Mouse (Mus musculus) heart, embryonic 15.5 days (tissue): Measurements from ENCODE around the gene Tex44. TPM values are rescaled to one million over a fixed set of nuclear protein-coding genes. Genes with fewer than 3 reads are reported as not detected.
A peak's percentile ranks its signal among the peaks of the same experiment; 100 is the strongest.

Experiments used
- ATAC-seq: fragments of 200-750 bp; cut with Nextera tagmentation; replicated peaks from 2 replicates; pipeline ENCODE4 v1.8.0; 2017; ENCODE audit warnings: low read depth, moderate TSS enrichment; ENCODE audit not compliant: insufficient number of reproducible peaks, insufficient read depth, low FRiP score
- H3K27ac ChIP-seq: fragments of 300-500 bp; sonication (generic); 2 replicates; pipeline ENCODE4 v1.5.1; 2015; ENCODE audit warnings: mild to moderate bottlenecking, inconsistent platforms
- H3K27me3 ChIP-seq: fragments of 300-500 bp; sonication (generic); 2 replicates; pipeline ENCODE4 v1.6.1; 2015; ENCODE audit warnings: inconsistent platforms
- H3K36me3 ChIP-seq: fragments of 300-500 bp; sonication (generic); 2 replicates; pipeline ENCODE4 v1.6.1; 2015; ENCODE audit warnings: mild to moderate bottlenecking, inconsistent platforms
- H3K4me1 ChIP-seq: fragments of 300-500 bp; sonication (generic); replicated peaks from 2 replicates; pipeline ENCODE4 v1.6.1; 2015; ENCODE audit warnings: inconsistent platforms
- H3K4me2 ChIP-seq: fragments of 300-500 bp; sonication (generic); 2 replicates; pipeline ENCODE4 v1.6.1; 2015; ENCODE audit warnings: inconsistent platforms, mild to moderate bottlenecking, moderate library complexity
- H3K4me3 ChIP-seq: fragments of 300-500 bp; sonication (generic); 2 replicates; pipeline ENCODE4 v1.5.1; 2015; ENCODE audit warnings: mild to moderate bottlenecking, inconsistent platforms
- H3K9ac ChIP-seq: fragments of 300-500 bp; sonication (generic); 2 replicates; pipeline ENCODE4 v1.6.1; 2015; ENCODE audit warnings: mild to moderate bottlenecking, inconsistent platforms
- H3K9me3 ChIP-seq: fragments of 300-500 bp; sonication (generic); replicated peaks from 2 replicates; pipeline ENCODE4 v1.6.1; 2016; ENCODE audit warnings: inconsistent platforms
- WGBS: fragments of 180-500 bp; shearing (Covaris S2); methylation state at CpG from one replicate; pipeline ENCODE4 v1.1.7; 2015; ENCODE audit warnings: mixed read lengths; 5-methylcytosine and 5-hydroxymethylcytosine counted together
- polyA plus RNA-seq: library from polyadenylated mRNA; unstranded; fragments of >200 nt; fragmentation: Nextera tagmentation; extraction: Ambion mirVana; gene quantifications from 2 replicates; pipeline ENCODE4 v1.2.1, GENCODE M21; 2015

Gene Tex44
- polyA plus RNA-seq, 1 experiment from 2014 or later, result not detected

GRCm38 (mm10) chr1:86423879-86424278, 2.2 kb upstream of the Tex44 start:
- no peaks in the 10 kb centered on the region for H3K9me3 ChIP-seq
- H3K27ac ChIP-seq, result no peak overlapping the region
- no peak overlapping the region for H3K4me2 ChIP-seq
- no peak overlapping the region for H3K9ac ChIP-seq
- H3K27me3 ChIP-seq, result no peaks in the 10 kb centered on the region
- 59% methylated on average over 5 of the region's 5 CpGs for WGBS
- no peaks in the 10 kb centered on the region for H3K36me3 ChIP-seq
- H3K4me3 ChIP-seq, result no peak overlapping the region
- ATAC-seq, result no peak
- H3K4me1 ChIP-seq, result peaks cover 9% of the 10 kb centered on the region

- no peak overlapping the region for H3K4me2 ChIP-seq
- H3K36me3 ChIP-seq, result no peaks in the 10 kb centered on the region
- peaks cover 9% of the 10 kb centered on the region for H3K4me1 ChIP-seq
- H3K27me3 ChIP-seq, result no peaks in the 10 kb centered on the region
- H3K9ac ChIP-seq, result no peak overlapping the region
- no peaks in the 10 kb centered on the region for H3K9me3 ChIP-seq
- no peak for ATAC-seq
- no peak overlapping the region for H3K27ac ChIP-seq
- 79% methylated on average over 1 of the region's 1 CpGs for whole genome bisulfite sequencing
- H3K4me3 ChIP-seq, result no peak overlapping the region
Measured at GRCm38 (mm10) chr1:86424336-86424735, 1.8 kb upstream of the Tex44 start.

GRCm38 (mm10) chr1:86424835-86425547, 1.1 kb upstream of the Tex44 start:
- Histone ChIP-seq H3K27ac (no peak overlapping the region), H3K4me2 (no peak overlapping the region), H3K4me3 (no peak overlapping the region), H3K36me3 (no peaks in the 10 kb centered on the region), H3K4me1 (peaks cover 9% of the 10 kb centered on the region), H3K27me3 (no peaks in the 10 kb centered on the region), H3K9me3 (no peaks in the 10 kb centered on the region), H3K9ac (no peak overlapping the region)
- ATAC-seq, result no peak
- WGBS, result 24% methylated on average over 11 of the region's 11 CpGs

- no peaks in the 10 kb centered on the region for H3K9me3 ChIP-seq
- H3K27ac ChIP-seq, result no peak overlapping the region
- ATAC-seq, result no peak
- H3K4me3 ChIP-seq, result no peak overlapping the region
- no peaks in the 10 kb centered on the region for H3K27me3 ChIP-seq
- WGBS, result 46% methylated on average over 2 of the region's 2 CpGs
- H3K9ac ChIP-seq, result no peak overlapping the region
- H3K36me3 ChIP-seq, result no peaks in the 10 kb centered on the region
- H3K4me2 ChIP-seq, result no peak overlapping the region
- peaks cover 14% of the 10 kb centered on the region for H3K4me1 ChIP-seq
Measured at GRCm38 (mm10) chr1:86430056-86430455, 3.9 kb downstream of the Tex44 start.

- no peak for ATAC-seq
- H3K27me3 ChIP-seq, result no peaks in the 10 kb centered on the region
- no peak overlapping the region for H3K4me3 ChIP-seq
- H3K9me3 ChIP-seq, result no peaks in the 10 kb centered on the region
- H3K4me1 ChIP-seq, result peaks cover 40% of the 10 kb centered on the region
- WGBS, result 58% methylated on average over 4 of the region's 4 CpGs
- no peak overlapping the region for H3K9ac ChIP-seq
- no peak overlapping the region for H3K4me2 ChIP-seq
- peak overlapping the region; percentile 99; the same call in 1 of the 2 replicates for H3K27ac ChIP-seq
- H3K36me3 ChIP-seq, result no peaks in the 10 kb centered on the region
Measured at GRCm38 (mm10) chr1:86432778-86433177, 6.6 kb downstream of the Tex44 start.

GRCm38 (mm10) chr1:86433359-86433758, 7.2 kb downstream of the Tex44 start:
- no peak overlapping the region for H3K4me2 ChIP-seq
- 79% methylated on average over 7 of the region's 7 CpGs for WGBS
- ATAC-seq, result no peak
- H3K27ac ChIP-seq, result peak overlapping the region; percentile 99; the same call in 1 of the 2 replicates
- no peaks in the 10 kb centered on the region for H3K9me3 ChIP-seq
- no peaks in the 10 kb centered on the region for H3K27me3 ChIP-seq
- peaks cover 45% of the 10 kb centered on the region for H3K4me1 ChIP-seq
- H3K36me3 ChIP-seq, result no peaks in the 10 kb centered on the region
- H3K4me3 ChIP-seq, result no peak overlapping the region
- no peak overlapping the region for H3K9ac ChIP-seq

GRCm38 (mm10) chr1:86434001-86434400, 7.9 kb downstream of the Tex44 start:
- 1% methylated on average over 10 of the region's 12 CpGs for WGBS
- no peaks in the 10 kb centered on the region for H3K27me3 ChIP-seq
- H3K4me3 ChIP-seq, result peak overlapping the region; percentile 52
- H3K36me3 ChIP-seq, result no peaks in the 10 kb centered on the region
- peak overlapping the region; percentile 99 for H3K27ac ChIP-seq
- H3K4me1 ChIP-seq, result peaks cover 51% of the 10 kb centered on the region
- H3K9ac ChIP-seq, result peak overlapping the region; percentile 51
- peak; percentile 57 for ATAC-seq
- no peaks in the 10 kb centered on the region for H3K9me3 ChIP-seq
- H3K4me2 ChIP-seq, result peak overlapping the region; percentile 85

- H3K27ac ChIP-seq, result peak overlapping the region; percentile 99
- no peaks in the 10 kb centered on the region for H3K9me3 ChIP-seq
- peak overlapping the region; percentile 79 for H3K9ac ChIP-seq
- H3K4me1 ChIP-seq, result peaks cover 57% of the 10 kb centered on the region
- H3K4me3 ChIP-seq, result peak overlapping the region; percentile 52
- peak overlapping the region; percentile 85 for H3K4me2 ChIP-seq
- ATAC-seq, result peak; percentile 92
- WGBS, result 4% methylated on average over 46 of the region's 46 CpGs
- H3K27me3 ChIP-seq, result no peaks in the 10 kb centered on the region
- H3K36me3 ChIP-seq, result no peaks in the 10 kb centered on the region
Measured at GRCm38 (mm10) chr1:86434439-86435201, 8.5 kb downstream of the Tex44 start.

- WGBS, result 15% methylated on average over 13 of the region's 13 CpGs
- Histone ChIP-seq H3K9ac (peak overlapping the region; percentile 79; the same call in 1 of the 2 replicates), H3K9me3 (no peaks in the 10 kb centered on the region), H3K36me3 (no peaks in the 10 kb centered on the region), H3K4me3 (no peak overlapping the region), H3K4me2 (peak overlapping the region; percentile 85), H3K27ac (peak overlapping the region; percentile 99), H3K27me3 (no peaks in the 10 kb centered on the region), H3K4me1 (peaks cover 64% of the 10 kb centered on the region)
- ATAC-seq, result peak; percentile 24
Measured at GRCm38 (mm10) chr1:86435302-86435821, 9.2 kb downstream of the Tex44 start.

- Histone ChIP-seq H3K9ac (no peak overlapping the region), H3K4me3 (no peak overlapping the region), H3K9me3 (no peaks in the 10 kb centered on the region), H3K27ac (peak overlapping the region; percentile 98), H3K27me3 (no peaks in the 10 kb centered on the region), H3K36me3 (no peaks in the 10 kb centered on the region), H3K4me1 (peaks cover 74% of the 10 kb centered on the region), H3K4me2 (no peak overlapping the region)
- ATAC-seq, result no peak
- WGBS, result 63% methylated on average over 9 of the region's 9 CpGs
Measured at GRCm38 (mm10) chr1:86437219-86438013, 11.3 kb downstream of the Tex44 start.

- Histone ChIP-seq H3K27me3 (no peaks in the 10 kb centered on the region), H3K4me1 (peaks cover 77% of the 10 kb centered on the region), H3K36me3 (no peaks in the 10 kb centered on the region), H3K4me2 (no peak overlapping the region), H3K27ac (peak overlapping the region; percentile 98), H3K4me3 (no peak overlapping the region), H3K9me3 (no peaks in the 10 kb centered on the region), H3K9ac (no peak overlapping the region)
- ATAC-seq, result no peak
- 35% methylated on average over 6 of the region's 6 CpGs for WGBS
Measured at GRCm38 (mm10) chr1:86438014-86438319, 11.8 kb downstream of the Tex44 start.
